Mouse (Mus musculus): Measurements from ENCODE around the gene 5830411N06Rik. TPM values are rescaled to one million over a fixed set of nuclear protein-coding genes. Genes with fewer than 3 reads are reported as not detected.

The 5830411N06Rik gene
- total and polyA plus RNA-seq, 3 experiments = not detected

DNA sequence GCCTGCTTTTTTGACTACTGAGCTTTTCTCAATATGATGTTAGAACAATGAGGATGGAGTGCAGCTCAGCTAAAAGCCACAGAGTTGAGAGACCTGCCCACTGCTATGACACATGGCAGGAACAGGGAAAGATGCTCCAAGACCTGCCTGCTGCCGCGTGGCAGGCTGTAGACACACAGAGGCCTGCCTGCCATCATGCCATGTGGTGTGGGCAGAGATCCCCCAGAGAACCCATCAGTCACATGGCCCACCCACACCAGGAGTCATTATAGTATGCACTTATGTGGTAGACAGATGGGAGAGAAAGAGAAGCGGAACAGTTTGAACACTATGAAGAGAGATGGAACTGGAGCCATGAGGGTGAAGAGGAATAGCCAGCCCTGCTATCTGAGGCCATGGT, 13.4 kb upstream of the 5830411N06Rik start:
- dilution Hi-C loops (cut with MboI; ENCODE audit: extremely low pct_ligation_motif_present, extremely low pct_unique_long_range_greater_than_20kb, low sequenced_read_pairs) (no loop called here), in situ Hi-C loops (cut with MboI; ENCODE audit: low pct_ligation_motif_present, low pct_unique_long_range_greater_than_20kb, low sequenced_read_pairs) (no loop called here)
- no peak overlapping the region for H3K27ac ChIP-seq (ENCODE audit: insufficient read depth, low read depth)
- H3K79me2 ChIP-seq (replicated peaks; ENCODE audit: control insufficient read depth, extremely low read depth, insufficient read depth, poor library complexity, severe bottlenecking) = no peaks in the 10 kb centered on the region
- no peak overlapping the region for H3K4me2 ChIP-seq (ENCODE audit: insufficient read depth, low read depth, poor library complexity, severe bottlenecking)
- no peak for DNase-seq (ENCODE audit: extremely low read depth)
- H3K9me3 ChIP-seq (replicated peaks; ENCODE audit: low read length) = no peaks in the 10 kb centered on the region
- H3K27me3 ChIP-seq (replicated peaks) = peaks cover 39% of the 10 kb centered on the region
- H3K9ac ChIP-seq (ENCODE audit: insufficient read depth, low read depth) = no peak overlapping the region
- no peaks in the 10 kb centered on the region for H3K36me3 ChIP-seq (replicated peaks in 1 of 2; ENCODE audit: control insufficient read depth in 1 of 2, insufficient read depth in 1 of 2, low read length in 1 of 2)
- H3K4me3 ChIP-seq (replicated peaks in 1 of 3; ENCODE audit: low read depth in 2 of 3, low read length in 2 of 3, poor library complexity in 1 of 3) = no peak overlapping the region
- no peak for TF ChIP-seq RCOR1 (conservative IDR thresholded peaks at IDR 0.05; ENCODE audit: low read depth, low read length)
- TF ChIP-seq UBTF (IDR thresholded peaks at IDR 0.05; ENCODE audit: low read depth, low read length) = no peak
- no peak for TF ChIP-seq ZC3H11A (IDR thresholded peaks at IDR 0.05; ENCODE audit: low read depth, low read length)
- TF ChIP-seq ETS1 (conservative IDR thresholded peaks at IDR 0.05; ENCODE audit: low read depth, low read length) = no peak
- no peak for TF ChIP-seq NRF1 (IDR thresholded peaks at IDR 0.05; ENCODE audit: low read depth, low read length)
- TF ChIP-seq MEF2A (IDR thresholded peaks at IDR 0.05; ENCODE audit: borderline replicate concordance, low read depth, low read length) = no peak
- TF ChIP-seq JUND (conservative IDR thresholded peaks at IDR 0.05; ENCODE audit: low read depth, low read length) = no peak
- TF ChIP-seq PAX5 (IDR thresholded peaks at IDR 0.05; ENCODE audit: low read length) = no peak
- no peak for TF ChIP-seq KAT2A (IDR thresholded peaks at IDR 0.05; ENCODE audit: insufficient replicate concordance, low read length)
- TF ChIP-seq GABPA (IDR thresholded peaks at IDR 0.05; ENCODE audit: insufficient replicate concordance, low read depth, low read length) = no peak
- TF ChIP-seq MAFK (IDR thresholded peaks at IDR 0.05; ENCODE audit: insufficient replicate concordance, low read length) = no peak
- no peak for TF ChIP-seq CHD2 (IDR thresholded peaks at IDR 0.05; ENCODE audit: low read length)
- no peak for TF ChIP-seq TBP (conservative IDR thresholded peaks at IDR 0.05; ENCODE audit: low read depth, low read length)
- TF ChIP-seq HCFC1 (IDR thresholded peaks at IDR 0.05; ENCODE audit: low read depth, low read length) = no peak
- TF ChIP-seq ZNF384 (IDR thresholded peaks at IDR 0.05; ENCODE audit: low read depth, low read length) = no peak
- H3K4me1 ChIP-seq (ENCODE audit: control insufficient read depth in 1 of 2, insufficient read depth in 2 of 2) = no peaks in the 10 kb centered on the region

DNA sequence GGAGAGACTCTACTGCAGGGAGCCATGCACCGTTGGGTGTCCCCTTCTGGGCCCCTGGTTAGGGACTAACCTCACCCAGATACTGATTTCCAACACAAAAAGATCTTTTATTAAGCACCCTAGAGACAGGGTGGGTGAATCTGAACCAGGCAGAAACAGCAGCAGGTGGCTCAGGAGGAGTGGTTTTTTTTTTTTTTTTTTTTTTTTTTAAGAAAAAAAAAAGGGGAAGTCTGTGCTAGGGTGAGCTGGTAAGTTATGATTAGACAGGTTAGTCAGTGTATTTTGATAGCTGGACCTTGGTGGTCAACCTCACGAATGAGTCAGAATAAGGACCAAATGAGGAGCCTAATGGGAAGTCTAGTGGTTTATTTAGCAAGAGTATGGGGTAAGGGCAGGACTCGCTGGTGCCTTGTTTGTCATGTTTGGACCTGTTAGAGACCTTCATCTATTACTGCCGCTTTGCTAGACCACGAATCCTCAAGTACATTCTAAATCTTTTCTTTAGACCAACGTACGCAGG, 6.8 kb downstream of the 5830411N06Rik start:
- H3K9ac ChIP-seq (ENCODE audit: insufficient read depth, low read depth) = no peak overlapping the region
- in situ Hi-C loops (cut with MboI; ENCODE audit: low pct_ligation_motif_present, low pct_unique_long_range_greater_than_20kb, low sequenced_read_pairs) = no loop called here
- H3K27me3 ChIP-seq (replicated peaks) = peaks cover 62% of the 10 kb centered on the region
- H3K79me2 ChIP-seq (replicated peaks; ENCODE audit: control insufficient read depth, extremely low read depth, insufficient read depth, poor library complexity, severe bottlenecking) = no peaks in the 10 kb centered on the region
- no peaks in the 10 kb centered on the region for H3K36me3 ChIP-seq (replicated peaks in 1 of 2; ENCODE audit: control insufficient read depth in 1 of 2, insufficient read depth in 1 of 2, low read length in 1 of 2)
- H3K4me2 ChIP-seq (ENCODE audit: insufficient read depth, low read depth, poor library complexity, severe bottlenecking) = 0 out of 2 replicates have a peak overlapping the region, but pooled peaks have one; percentile 50
- DNase-seq (ENCODE audit: extremely low read depth) = no peak
- dilution Hi-C loops (cut with MboI; ENCODE audit: extremely low pct_ligation_motif_present, extremely low pct_unique_long_range_greater_than_20kb, low sequenced_read_pairs) = no loop called here
- TF ChIP-seq JUND (conservative IDR thresholded peaks at IDR 0.05; ENCODE audit: low read depth, low read length) (no peak), ZNF384 (IDR thresholded peaks at IDR 0.05; ENCODE audit: low read depth, low read length) (peak; percentile 96)
- no peaks in the 10 kb centered on the region for H3K9me3 ChIP-seq (replicated peaks; ENCODE audit: low read length)
- H3K4me3 ChIP-seq (replicated peaks in 1 of 3; ENCODE audit: low read depth in 2 of 3, low read length in 2 of 3, poor library complexity in 1 of 3) = no peak overlapping the region
- H3K4me1 ChIP-seq (ENCODE audit: control insufficient read depth in 1 of 2, insufficient read depth in 2 of 2) = no peaks in the 10 kb centered on the region
- no peak overlapping the region for H3K27ac ChIP-seq (ENCODE audit: insufficient read depth, low read depth)
